Mouse (Mus musculus): Measurements from ENCODE around the gene Mrnip.

Mrnip gene

DNA sequence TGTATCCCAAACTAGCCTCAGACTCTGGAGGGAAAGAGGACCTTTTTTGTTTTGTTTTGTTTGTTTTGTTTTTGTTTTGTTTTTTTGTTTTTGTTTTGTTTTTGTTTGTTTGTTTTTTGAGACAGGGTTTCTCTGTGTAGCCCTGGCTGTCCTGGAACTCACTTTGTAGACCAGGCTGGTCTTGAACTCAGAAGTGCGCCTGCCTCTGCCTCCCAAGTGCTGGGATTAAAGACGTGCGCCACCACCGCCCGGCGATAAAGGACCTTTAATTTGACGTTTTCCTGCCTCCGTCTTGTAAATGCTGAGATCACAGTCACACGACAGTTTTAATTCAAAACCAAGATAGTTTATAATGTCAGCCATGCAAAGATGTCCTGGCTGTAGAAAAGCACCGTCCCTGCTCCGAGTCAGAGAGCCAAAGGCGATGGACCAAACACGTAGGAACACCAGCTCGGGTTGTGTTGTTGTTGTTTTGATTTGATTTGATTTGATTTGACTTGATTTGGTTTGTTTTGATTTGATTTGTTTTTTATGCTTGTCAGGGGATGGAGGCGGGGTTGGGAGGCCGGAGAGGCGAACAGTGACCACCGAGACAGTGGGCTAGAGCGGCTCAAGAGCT is at the start of gene Mrnip:
Gene Mrnip (plus strand): TSS at position 334 of the 619 bp plus-strand sequence.
- DNase-seq, result peak; percentile 45

DNA sequence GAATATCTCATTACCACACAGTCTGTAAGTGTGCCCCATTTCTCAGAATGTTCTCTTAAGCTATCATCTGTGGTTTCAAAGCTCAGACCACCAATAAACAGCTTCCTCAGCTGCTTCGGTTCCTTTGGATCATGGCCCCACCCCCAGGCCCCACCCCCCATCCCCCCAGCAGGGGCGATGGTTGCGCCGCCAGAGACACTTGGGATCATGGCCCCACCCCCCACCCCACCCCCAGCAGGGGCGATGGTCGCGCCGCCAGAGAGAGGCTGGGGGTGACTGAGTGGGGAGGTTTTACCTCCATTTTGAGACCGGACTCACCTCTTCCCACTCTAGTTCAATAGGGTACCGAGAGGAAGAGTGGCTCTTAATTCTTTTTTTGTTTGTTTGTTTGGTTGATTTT is 46.5 kb upstream of the Mrnip start:
- no peak for DNase-seq

- DNase-seq, result peak; percentile 93
Measured at GRCm38 (mm10) chr11:50130811-50131766, 43.2 kb upstream of the Mrnip start, which contains the start of gene Tbc1d9b. Gene Tbc1d9b, plus strand, starts transcription at chr11:50131396.

DNA sequence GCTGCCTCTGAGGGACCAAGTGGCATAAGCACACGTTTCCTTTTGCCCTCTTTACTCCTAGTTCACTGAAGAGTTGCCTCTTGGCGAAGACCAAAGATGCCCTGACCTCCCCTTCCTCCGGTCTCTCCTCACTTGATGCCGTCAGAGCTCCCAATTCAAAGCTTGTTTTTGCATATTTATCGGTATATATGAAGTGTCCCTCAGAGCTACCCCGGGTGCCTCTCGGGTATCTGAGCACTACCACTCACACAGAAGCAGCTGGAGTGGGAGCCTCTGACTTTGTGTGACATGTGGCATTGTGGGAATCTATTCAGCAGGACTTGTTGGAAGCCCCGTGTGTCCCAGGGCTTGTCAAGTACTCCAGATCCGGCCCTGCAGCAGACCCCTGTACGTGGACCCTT is 42.4 kb upstream of the Mrnip start:
- no peak for DNase-seq

GRCm38 (mm10) chr11:50132265-50132664 is 42.0 kb upstream of the Mrnip start:
- no peak for DNase-seq

- DNase-seq, result peak; percentile 52
Measured at GRCm38 (mm10) chr11:50134136-50134859, 39.9 kb upstream of the Mrnip start.

DNA sequence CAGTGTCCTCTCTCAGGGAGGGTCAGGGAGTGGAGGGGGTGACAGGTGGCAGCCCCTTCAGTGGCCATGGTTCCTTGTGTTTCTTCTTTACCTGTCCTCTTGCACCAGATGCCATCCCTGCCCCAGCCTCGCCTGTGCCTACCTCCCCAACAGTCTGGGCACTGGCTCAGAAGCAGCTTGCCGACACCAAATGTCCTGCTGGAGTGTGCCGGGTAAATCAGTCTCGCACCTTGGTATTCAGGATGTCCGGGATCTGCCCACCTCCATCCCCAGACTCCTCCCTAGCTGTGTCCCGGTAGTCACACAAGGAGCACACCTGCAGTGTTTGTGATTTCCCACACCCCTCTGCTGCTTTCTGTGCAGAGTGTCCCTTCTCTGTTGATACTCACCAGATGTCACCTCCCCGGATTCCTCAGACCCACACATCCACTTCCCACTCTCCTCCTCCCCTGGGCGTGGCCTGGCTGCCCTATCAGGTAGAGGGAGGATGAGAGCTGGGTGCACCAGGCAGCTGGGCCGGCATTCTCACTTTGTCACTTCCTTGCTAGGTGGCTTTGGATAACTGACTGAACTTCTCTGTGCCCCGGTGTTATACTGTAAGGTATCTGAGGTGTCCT is 35.9 kb upstream of the Mrnip start:
- DNase-seq, result no peak

DNA sequence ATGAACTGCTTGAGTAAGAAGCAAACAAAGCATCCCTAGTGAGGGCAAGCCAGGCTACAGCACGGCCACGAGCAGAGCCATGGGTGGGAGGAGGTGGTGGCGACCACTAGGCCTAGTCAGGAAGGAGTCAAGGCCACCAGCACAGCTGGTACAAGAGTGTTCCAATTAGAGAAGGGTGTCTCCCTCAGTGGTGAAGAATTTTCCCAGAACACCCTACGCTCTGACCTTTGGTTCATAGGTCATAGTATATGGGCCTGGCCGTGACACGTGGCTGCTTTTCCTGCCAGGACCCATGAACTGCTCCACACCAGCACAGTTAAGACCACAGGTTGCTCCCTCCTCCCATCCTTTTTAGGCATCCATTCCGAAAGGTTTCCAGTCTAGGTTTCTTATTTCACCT is 34.7 kb upstream of the Mrnip start:
- DNase-seq, result no peak

DNA sequence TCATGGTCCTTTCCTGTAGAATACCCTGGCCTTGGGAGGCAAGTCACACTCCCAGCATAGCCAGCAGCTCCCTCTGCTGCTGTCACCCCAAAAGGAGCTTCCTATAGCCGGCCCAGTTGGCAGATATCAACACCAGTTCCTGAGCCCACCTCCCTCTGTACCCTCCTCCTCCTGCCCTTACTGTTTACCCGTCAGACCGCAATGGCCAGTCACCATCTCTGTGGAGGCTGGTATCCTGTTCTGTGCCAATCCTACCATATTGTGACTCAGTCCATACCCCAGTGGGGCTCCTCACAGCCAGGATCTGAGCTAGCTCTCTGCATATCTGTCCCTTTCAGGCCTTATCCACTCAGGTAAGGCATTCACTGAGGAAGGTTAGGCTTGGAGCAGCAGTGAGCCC is 28.7 kb upstream of the Mrnip start:
- DNase-seq, result no peak

GRCm38 (mm10) chr11:50146121-50146520 is 28.1 kb upstream of the Mrnip start:
- no peak for DNase-seq

GRCm38 (mm10) chr11:50147267-50147957 is 26.8 kb upstream of the Mrnip start:
- DNase-seq, result no peak

GRCm38 (mm10) chr11:50147958-50148476 is 26.2 kb upstream of the Mrnip start:
- DNase-seq, result no peak

- DNase-seq, result peak; percentile 74
Measured at GRCm38 (mm10) chr11:50149200-50149599, 25.0 kb upstream of the Mrnip start.

- no peak for DNase-seq
Measured at GRCm38 (mm10) chr11:50149603-50150150, 24.6 kb upstream of the Mrnip start.

GRCm38 (mm10) chr11:50151374-50151773 is 22.9 kb upstream of the Mrnip start:
- DNase-seq, result no peak

GRCm38 (mm10) chr11:50154166-50154565 is 20.1 kb upstream of the Mrnip start:
- DNase-seq, result peak; percentile 68

- peak; percentile 69 for DNase-seq
Measured at GRCm38 (mm10) chr11:50154777-50155520, 19.3 kb upstream of the Mrnip start.

- DNase-seq, result no peak
Measured at GRCm38 (mm10) chr11:50155785-50156184, 18.5 kb upstream of the Mrnip start.

GRCm38 (mm10) chr11:50156725-50157258 is 17.5 kb upstream of the Mrnip start:
- DNase-seq, result no peak

DNA sequence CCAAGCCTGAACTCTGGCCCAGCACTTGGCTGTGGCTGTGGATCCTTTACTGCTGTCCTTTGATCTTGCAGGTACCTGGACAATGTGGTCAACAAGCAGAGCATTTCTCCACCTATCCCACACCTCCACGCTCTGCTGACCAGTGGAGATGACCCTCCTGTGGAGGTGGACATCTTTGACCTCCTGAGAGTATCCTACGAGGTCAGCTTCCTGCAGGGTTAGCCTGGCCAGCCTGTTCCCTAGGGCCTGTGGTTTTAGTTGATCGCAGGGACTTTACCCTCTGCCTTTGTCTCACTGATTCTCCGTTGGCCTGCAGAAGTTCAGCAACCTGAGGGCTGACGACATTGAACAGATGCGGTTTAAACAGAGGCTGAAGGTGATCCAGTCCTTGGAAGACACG is 15.9 kb upstream of the Mrnip start:
- no peak for DNase-seq

GRCm38 (mm10) chr11:50159347-50159746 is 14.9 kb upstream of the Mrnip start:
- no peak for DNase-seq
